Comparison of ENCODE assay signal across 12 mouse cellular contexts in genomic region chr2:47822746-47823271, GRCm38 (mm10).
DNase-seq lines count a peak whose midpoint lies in the region; ATAC-seq and TF ChIP-seq lines count a peak whose summit lies in the region.
"Had no signal": no experiment of that assay in that cellular context is flagged by ENCODE, and none has a peak within 500 bp of the region (broad histone marks: within the 10 kb centered on the region; RNA-seq: fewer than 3 reads in every experiment).

No protein-coding gene starts in this region.

- no peaks in the 10 kb centered on the region for H3K27me3 ChIP-seq in heart, embryonic 12.5 days (replicated peaks)
- no peaks in the 10 kb centered on the region for H3K27me3 ChIP-seq in lung, embryonic 16.5 days (ENCODE audit: control insufficient read depth, insufficient read depth, low read depth, low read length)
- no peaks in the 10 kb centered on the region for H3K27me3 ChIP-seq in neural tube, embryonic 15.5 days (replicated peaks)
- H3K27me3 ChIP-seq: megakaryocyte, embryonic 14.5 days; stomach, embryonic 15.5 days had no signal

- H3K4me1 ChIP-seq in heart, embryonic 12.5 days (replicated peaks): no peaks in the 10 kb centered on the region
- no peaks in the 10 kb centered on the region for H3K4me1 ChIP-seq in lung, embryonic 16.5 days (replicated peaks; ENCODE audit: control insufficient read depth, insufficient read depth, low read length)
- peaks cover 2% of the 10 kb centered on the region; the same call in 1 of the 2 replicates for H3K4me1 ChIP-seq in lung, adult 2 months (ENCODE audit: control insufficient read depth, insufficient read depth, low read length)
- no peaks in the 10 kb centered on the region for H3K4me1 ChIP-seq in neural tube, embryonic 15.5 days
- H3K4me1 ChIP-seq: megakaryocyte, embryonic 14.5 days; stomach, embryonic 15.5 days had no signal

- no peak overlapping the region for H3K4me3 ChIP-seq in heart, embryonic 12.5 days
- H3K4me3 ChIP-seq in lung, embryonic 16.5 days (ENCODE audit: low read length): no peak overlapping the region
- no peak overlapping the region for H3K4me3 ChIP-seq in lung, adult 2 months (replicated peaks; ENCODE audit: extremely low read depth, low read depth, low read length)
- no peak overlapping the region for H3K4me3 ChIP-seq in neural tube, embryonic 15.5 days (replicated peaks)
- H3K4me3 ChIP-seq: megakaryocyte, embryonic 14.5 days; stomach, embryonic 15.5 days had no signal

- intact Hi-C loops in left cerebral cortex, postnatal 14 days (cut with DNase I): no loop called here

- peak; percentile 4 to 11 for DNase-seq in heart, adult 18-20 months
- no peak for DNase-seq in lung, adult 2 months
- peak; percentile 47 to 75 for DNase-seq in left cerebral cortex, postnatal 14 days (ENCODE audit: low spot score in 2 of 2)
- DNase-seq in adrenal gland, adult 2 months: no peak
- DNase-seq: B cell, adult 2 months; cerebellum, adult 11-12 months had no signal

- H3K4me2 ChIP-seq in heart, embryonic 12.5 days: no peak overlapping the region
- no peak overlapping the region for H3K4me2 ChIP-seq in lung, embryonic 16.5 days (ENCODE audit: low read depth, low read length)
- H3K4me2 ChIP-seq in neural tube, embryonic 15.5 days: no peak overlapping the region
- H3K4me2 ChIP-seq: stomach, embryonic 15.5 days had no signal

- H3K9me3 ChIP-seq in heart, embryonic 12.5 days (replicated peaks): no peaks in the 10 kb centered on the region
- H3K9me3 ChIP-seq in lung, embryonic 16.5 days (ENCODE audit: control insufficient read depth, low read length): no peaks in the 10 kb centered on the region
- H3K9me3 ChIP-seq in neural tube, embryonic 15.5 days (replicated peaks): no peaks in the 10 kb centered on the region
- H3K9me3 ChIP-seq: megakaryocyte, embryonic 14.5 days; stomach, embryonic 15.5 days had no signal

- H3K36me3 ChIP-seq in heart, embryonic 12.5 days: no peaks in the 10 kb centered on the region
- no peaks in the 10 kb centered on the region for H3K36me3 ChIP-seq in lung, embryonic 16.5 days (ENCODE audit: control insufficient read depth, insufficient read depth, low read length)
- no peaks in the 10 kb centered on the region for H3K36me3 ChIP-seq in neural tube, embryonic 15.5 days
- H3K36me3 ChIP-seq: stomach, embryonic 15.5 days had no signal

- no peak for TF ChIP-seq POLR2A in lung, adult 2 months (IDR thresholded peaks at IDR 0.05; ENCODE audit: borderline replicate concordance, extremely low read depth, low read depth, low read length)

- WGBS in heart, embryonic 12.5 days: 51% methylated on average over 2 of the region's 2 CpGs
- WGBS in lung, embryonic 16.5 days: 37% methylated on average over 2 of the region's 2 CpGs
- WGBS in lung, adult 2 months: 32% methylated on average over 2 of the region's 2 CpGs
- WGBS in neural tube, embryonic 15.5 days: 76% methylated on average over 2 of the region's 2 CpGs

- H3K9ac ChIP-seq in heart, embryonic 12.5 days: no peak overlapping the region
- no peak overlapping the region for H3K9ac ChIP-seq in lung, embryonic 16.5 days (ENCODE audit: low read length)
- no peak overlapping the region for H3K9ac ChIP-seq in neural tube, embryonic 15.5 days (replicated peaks)
- H3K9ac ChIP-seq: stomach, embryonic 15.5 days had no signal

- no peak for TF ChIP-seq CTCF in lung, adult 2 months (IDR thresholded peaks at IDR 0.05; ENCODE audit: insufficient read depth, low read length)

- no peak for ATAC-seq in heart, embryonic 12.5 days (ENCODE audit: insufficient number of reproducible peaks, low FRiP score)
- ATAC-seq in lung, embryonic 16.5 days (ENCODE audit: low read depth): peak; percentile 77
- ATAC-seq in neural tube, embryonic 15.5 days (ENCODE audit: low FRiP score): no peak
- no peak for ATAC-seq in megakaryocyte-erythroid progenitor cell, adult 5-6 weeks (replicated peaks; ENCODE audit: low FRiP score, low TSS enrichment, poor library complexity, severe bottlenecking)

- H3K27ac ChIP-seq in heart, embryonic 12.5 days (ENCODE audit: poor library complexity, severe bottlenecking): no peak overlapping the region
- peak overlapping the region; percentile 68 for H3K27ac ChIP-seq in lung, embryonic 16.5 days (ENCODE audit: low read length)
- H3K27ac ChIP-seq in neural tube, embryonic 15.5 days (replicated peaks): no peak overlapping the region
- H3K27ac ChIP-seq: stomach, embryonic 15.5 days had no signal

Comparison
In these comparisons a context has a peak if more than half of its experiments do, and no peak if none do; other contexts are left out.
1. DNase-seq: peak in heart, adult 18-20 months (2 of 2) and left cerebral cortex, postnatal 14 days (2 of 2); none in lung, adult 2 months (single experiment) and adrenal gland, adult 2 months (single experiment).